Mouse (Mus musculus) A20 (cell line): ENCODE measurements around the gene Nek1.

ENCODE experiments used
- DNase-seq: peaks from one replicate; pipeline ENCODE4 v3.0.0-alpha.2; 2011; ENCODE audit warnings: low read depth, low spot score

Nek1 gene

GRCm38 (mm10) chr8:61156406-61156805 lies 163.4 kb downstream of the Nek1 start:
- no peak for DNase-seq

- no peak for DNase-seq
Measured at GRCm38 (mm10) chr8:61158540-61158939, 165.5 kb downstream of the Nek1 start.

GRCm38 (mm10) chr8:61161461-61162185 lies 168.6 kb downstream of the Nek1 start:
- DNase-seq: no peak

GRCm38 (mm10) chr8:61162186-61162566 lies 169.2 kb downstream of the Nek1 start:
- DNase-seq: no peak

- DNase-seq: no peak
Measured at GRCm38 (mm10) chr8:61171546-61171945, 178.6 kb downstream of the Nek1 start.

- DNase-seq: no peak
Measured at GRCm38 (mm10) chr8:61173921-61174492, 181.0 kb downstream of the Nek1 start.

- no peak for DNase-seq
Measured at GRCm38 (mm10) chr8:61175876-61176275, 182.9 kb downstream of the Nek1 start.

GRCm38 (mm10) chr8:61177680-61178593 lies 184.9 kb downstream of the Nek1 start:
- DNase-seq: no peak

- DNase-seq: no peak
Measured at GRCm38 (mm10) chr8:61178594-61179140, 185.7 kb downstream of the Nek1 start.
